Mouse (Mus musculus): ENCODE data around the gene Gm5868. TPM values are rescaled to one million over a fixed set of nuclear protein-coding genes. Genes with fewer than 3 reads are reported as not detected.
"Not testable (repeated sequence)": the region's sequence is repeated elsewhere in the genome, so short reads cannot be mapped to it uniquely, and the experiment has no call there.

Gm5868 gene
- polyA plus RNA-seq, 1 experiment = 4.6 TPM

DNA sequence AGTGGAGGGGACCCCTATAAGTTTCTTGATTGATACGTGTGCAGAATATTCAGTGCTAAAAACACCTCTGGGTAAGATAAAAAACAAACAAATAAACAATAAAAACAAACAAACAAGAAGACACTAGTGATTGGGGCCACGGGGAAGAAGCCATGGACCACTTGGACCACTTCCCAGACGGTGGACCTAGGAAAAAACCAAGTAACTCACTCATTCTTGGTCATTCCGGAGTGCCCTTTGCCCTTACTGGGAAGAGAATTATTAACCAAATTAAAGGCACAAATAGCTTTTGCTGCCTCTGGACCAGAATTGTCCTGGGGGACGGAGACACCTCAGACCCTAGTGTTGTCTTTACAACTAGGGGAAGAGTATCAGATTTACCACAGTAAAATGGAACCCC is 21.7 kb downstream of the Gm5868 start:
- no peak for DNase-seq (ENCODE audit: low read depth)
- no peak for TF ChIP-seq POLR2A (IDR thresholded peaks at IDR 0.05; ENCODE audit: borderline replicate concordance, extremely low read depth, insufficient read depth, insufficient read length, poor library complexity, severe bottlenecking)
- no peak for TF ChIP-seq CTCF (IDR thresholded peaks at IDR 0.05; ENCODE audit: borderline replicate concordance, extremely low read depth, insufficient read depth, insufficient read length)

- not testable (repeated sequence) for DNase-seq (ENCODE audit: low read depth)
These were observed 24.2 kb downstream of the Gm5868 start for GRCm38 (mm10) chr5:72563183-72563582.

DNA sequence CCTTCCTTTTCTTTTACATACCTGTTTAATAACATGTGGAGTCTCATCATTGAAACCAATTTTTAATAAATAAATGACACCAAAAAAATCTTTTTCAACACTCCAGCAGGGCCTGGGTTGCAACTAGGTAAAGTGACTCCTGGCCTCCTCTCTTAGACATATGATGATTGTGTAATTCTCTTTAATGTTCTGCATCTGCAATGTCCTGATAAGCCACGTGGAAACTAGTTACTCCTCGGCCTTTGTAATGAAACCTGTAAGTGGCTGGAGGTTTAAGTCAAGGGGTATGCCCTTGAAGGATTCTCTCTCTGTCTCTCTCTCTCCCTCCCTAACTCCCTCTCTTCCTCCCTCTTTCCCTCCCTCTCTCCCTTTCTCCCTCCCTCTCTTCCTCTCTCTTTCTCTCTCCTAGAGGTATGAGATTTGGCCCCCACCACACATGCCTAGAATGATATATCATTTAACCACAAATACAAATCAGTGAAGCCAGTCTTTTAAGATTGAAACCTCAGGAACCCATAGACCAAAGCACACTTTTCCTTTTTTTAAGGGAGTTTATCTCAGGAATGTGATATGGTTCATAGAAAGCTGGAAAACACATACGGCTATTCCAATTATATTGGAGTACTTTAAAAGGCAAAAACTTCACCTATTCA is 26.2 kb downstream of the Gm5868 start:
- no peak for DNase-seq (ENCODE audit: low read depth)
- no peak for TF ChIP-seq POLR2A (IDR thresholded peaks at IDR 0.05; ENCODE audit: borderline replicate concordance, extremely low read depth, insufficient read depth, insufficient read length, poor library complexity, severe bottlenecking)
- TF ChIP-seq CTCF (IDR thresholded peaks at IDR 0.05; ENCODE audit: borderline replicate concordance, extremely low read depth, insufficient read depth, insufficient read length) = no peak

DNA sequence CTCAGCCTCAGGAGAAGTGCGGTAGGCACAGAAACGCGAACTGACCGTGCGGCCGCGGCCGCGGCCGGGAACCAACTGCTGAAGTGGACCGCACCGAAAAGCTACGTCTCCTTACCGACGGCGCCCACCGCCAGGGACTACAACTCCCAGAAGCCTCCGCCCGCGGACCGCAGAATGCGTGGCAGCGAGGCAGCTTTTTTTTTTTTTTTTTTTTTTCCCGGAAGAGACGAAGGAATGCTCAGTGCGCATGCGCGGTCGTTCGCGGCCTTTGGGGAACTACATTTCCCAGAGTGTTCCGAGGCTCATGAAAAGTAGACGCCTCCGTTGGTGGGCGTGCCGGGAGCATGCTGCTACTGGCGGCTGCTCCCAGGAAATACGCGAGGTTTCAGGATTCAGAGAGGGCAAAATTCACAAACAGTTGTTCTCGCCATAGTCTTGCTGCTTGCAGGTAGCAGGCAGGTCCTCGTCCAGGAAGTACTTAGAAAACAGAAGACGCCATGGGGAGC is 27.8 kb downstream of the Gm5868 start, which contains the start of gene Nfxl1:
Nfxl1 (minus strand) TSS at position 141 of the 506 bp plus-strand sequence.
- TF ChIP-seq POLR2A (IDR thresholded peaks at IDR 0.05; ENCODE audit: borderline replicate concordance, extremely low read depth, insufficient read depth, insufficient read length, poor library complexity, severe bottlenecking) (peak; percentile 79; the same call in 1 of the 2 replicates), CTCF (IDR thresholded peaks at IDR 0.05; ENCODE audit: borderline replicate concordance, extremely low read depth, insufficient read depth, insufficient read length) (no peak)
- DNase-seq (ENCODE audit: low read depth) = peak; percentile 99

DNA sequence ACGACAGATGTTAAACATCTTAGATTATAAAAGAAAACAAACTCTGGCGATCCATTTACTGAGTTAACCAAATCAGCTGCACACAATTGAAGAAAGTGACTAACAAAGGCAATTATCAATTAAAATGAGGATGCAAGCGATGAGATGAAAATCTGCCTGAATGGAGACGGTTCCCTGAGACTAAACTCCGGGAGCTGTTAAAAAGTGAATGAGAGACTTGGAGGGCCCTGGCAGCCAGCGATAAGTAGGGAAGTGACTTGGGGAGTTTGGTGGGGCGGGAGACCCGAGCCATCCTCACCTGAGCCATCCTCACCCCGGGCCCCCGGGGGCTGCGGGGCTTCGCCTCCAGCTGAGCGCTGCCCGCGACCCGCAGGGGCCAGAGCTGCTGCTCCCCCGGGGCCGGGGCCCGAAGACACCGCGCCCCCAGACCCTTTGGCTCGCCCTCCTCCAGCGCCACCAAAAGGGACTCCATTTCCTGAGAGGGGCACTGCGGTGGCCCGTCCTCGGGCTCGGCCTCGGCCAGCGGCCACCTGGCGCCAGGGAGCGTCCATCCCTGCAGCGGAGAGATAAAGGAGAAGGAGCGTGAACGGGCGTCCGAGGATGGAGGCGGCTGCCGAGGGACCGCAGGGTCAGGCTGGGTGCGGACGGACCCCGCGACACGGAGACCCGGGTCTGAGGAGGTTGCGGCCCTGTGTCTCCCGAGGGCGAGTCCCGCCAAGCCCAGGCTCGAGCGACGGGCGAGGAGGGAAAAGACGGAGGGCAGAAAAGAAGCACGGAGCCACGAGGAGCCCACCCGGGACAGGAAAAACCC is 28.4 kb downstream of the Gm5868 start:
- TF ChIP-seq CTCF (IDR thresholded peaks at IDR 0.05; ENCODE audit: borderline replicate concordance, extremely low read depth, insufficient read depth, insufficient read length) (no peak), POLR2A (IDR thresholded peaks at IDR 0.05; ENCODE audit: borderline replicate concordance, extremely low read depth, insufficient read depth, insufficient read length, poor library complexity, severe bottlenecking) (no peak)
- DNase-seq (ENCODE audit: low read depth) = peak; percentile 37

GRCm38 (mm10) chr5:72556245-72556644 is 31.1 kb downstream of the Gm5868 start:
- TF ChIP-seq CTCF (IDR thresholded peaks at IDR 0.05; ENCODE audit: borderline replicate concordance, extremely low read depth, insufficient read depth, insufficient read length) (no peak), POLR2A (IDR thresholded peaks at IDR 0.05; ENCODE audit: borderline replicate concordance, extremely low read depth, insufficient read depth, insufficient read length, poor library complexity, severe bottlenecking) (no peak)

DNA sequence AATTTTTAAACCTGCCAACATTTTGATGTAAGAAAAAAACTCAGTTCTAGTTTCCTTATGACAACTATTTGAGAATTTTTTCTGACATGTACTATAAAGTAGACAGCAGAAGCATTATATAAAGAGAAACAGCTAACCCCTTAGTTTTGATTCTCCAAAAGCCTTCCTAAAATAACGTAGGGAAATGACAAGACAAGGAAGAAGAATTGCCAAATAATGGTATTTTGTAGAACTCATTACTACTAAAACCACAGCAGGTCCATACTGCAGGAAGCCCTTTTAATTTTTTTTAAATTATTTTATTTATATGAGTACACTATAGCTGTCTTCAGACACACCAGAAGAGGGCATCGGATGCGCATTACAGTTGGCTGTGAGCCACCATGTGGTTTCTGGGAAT is 36.1 kb downstream of the Gm5868 start:
- TF ChIP-seq POLR2A (IDR thresholded peaks at IDR 0.05; ENCODE audit: borderline replicate concordance, extremely low read depth, insufficient read depth, insufficient read length, poor library complexity, severe bottlenecking) (no peak), CTCF (IDR thresholded peaks at IDR 0.05; ENCODE audit: borderline replicate concordance, extremely low read depth, insufficient read depth, insufficient read length) (no peak)
- DNase-seq (ENCODE audit: low read depth) = no peak

More at GRCm38 (mm10) chr5:72556245-72556644, 31.1 kb downstream of the Gm5868 start:
- DNase-seq (ENCODE audit: low read depth) = no peak

Other genes with a start within 250 kb of the Gm5868 start
- gene Corin, start 83.1 kb downstream of the Gm5868 start, polyA plus RNA-seq (2012; rRNA removed) = 0.81 and 2.3 TPM in 2 replicates
- 14.7 and 21.6 TPM in 2 replicates for gene Nfxl1, start 27.9 kb downstream of the Gm5868 start, polyA plus RNA-seq (2012; rRNA removed)
- 1.6 and 2.0 TPM in 2 replicates for gene Zar1, start 6.3 kb downstream of the Gm5868 start, polyA plus RNA-seq (2012; rRNA removed)
- not detected in 2 replicates for gene Cnga1, start 56.7 kb upstream of the Gm5868 start, polyA plus RNA-seq (2012; rRNA removed)
- 0.52 and 0.54 TPM in 2 replicates for gene Nipal1, start 60.2 kb upstream of the Gm5868 start, polyA plus RNA-seq (2012; rRNA removed)
- 0.07 and 0.08 TPM in 2 replicates for gene Txk, start 165.2 kb upstream of the Gm5868 start, polyA plus RNA-seq (2012; rRNA removed)